Mouse (Mus musculus) lung, postnatal 0 days (tissue): ENCODE data around the gene Slc1a6.
"Not testable (repeated sequence)": the region's sequence is repeated elsewhere in the genome, so short reads cannot be mapped to it uniquely, and the experiment has no call there.

Experiments used
- CTCF ChIP-seq: IDR thresholded peaks from 2 replicates; pipeline ENCODE4 v1.5.1; 2016; ENCODE audit warnings: antibody characterized with exemption, mild to moderate bottlenecking
- EP300 ChIP-seq: IDR thresholded peaks from 2 replicates; pipeline ENCODE4 v1.6.1; 2016; ENCODE audit warnings: antibody characterized with exemption, mild to moderate bottlenecking, control low read depth

- TF ChIP-seq CTCF, EP300: not testable (repeated sequence)
Observed at GRCm38 (mm10) chr10:78840456-78840855, 60.2 kb downstream of the Slc1a6 start.
